Mouse (Mus musculus) frontal cortex, adult 2 months (tissue): ENCODE results near the gene Mxra7. TPM values are rescaled to one million over a fixed set of nuclear protein-coding genes. Genes with fewer than 3 reads are reported as not detected.
A peak's percentile ranks its signal among the peaks of the same experiment; 100 is the strongest.

Source experiments
- DNase-seq, 2 experiments: peaks; one replicate each; pipeline ENCODE4 v3.0.0; 2022; ENCODE audit warnings: low spot score in 1 of 2; ENCODE audit errors: extremely low spot score in 1 of 2
- polyA plus RNA-seq: library from polyadenylated mRNA; depleted of rRNA; stranded (reverse); fragments of >200 nt; gene quantifications from 2 replicates; pipeline ENCODE4 v1.2.3, GENCODE M21; 2012

Gene Mxra7
- polyA plus RNA-seq, 1 experiment, result 13.1 TPM

DNA sequence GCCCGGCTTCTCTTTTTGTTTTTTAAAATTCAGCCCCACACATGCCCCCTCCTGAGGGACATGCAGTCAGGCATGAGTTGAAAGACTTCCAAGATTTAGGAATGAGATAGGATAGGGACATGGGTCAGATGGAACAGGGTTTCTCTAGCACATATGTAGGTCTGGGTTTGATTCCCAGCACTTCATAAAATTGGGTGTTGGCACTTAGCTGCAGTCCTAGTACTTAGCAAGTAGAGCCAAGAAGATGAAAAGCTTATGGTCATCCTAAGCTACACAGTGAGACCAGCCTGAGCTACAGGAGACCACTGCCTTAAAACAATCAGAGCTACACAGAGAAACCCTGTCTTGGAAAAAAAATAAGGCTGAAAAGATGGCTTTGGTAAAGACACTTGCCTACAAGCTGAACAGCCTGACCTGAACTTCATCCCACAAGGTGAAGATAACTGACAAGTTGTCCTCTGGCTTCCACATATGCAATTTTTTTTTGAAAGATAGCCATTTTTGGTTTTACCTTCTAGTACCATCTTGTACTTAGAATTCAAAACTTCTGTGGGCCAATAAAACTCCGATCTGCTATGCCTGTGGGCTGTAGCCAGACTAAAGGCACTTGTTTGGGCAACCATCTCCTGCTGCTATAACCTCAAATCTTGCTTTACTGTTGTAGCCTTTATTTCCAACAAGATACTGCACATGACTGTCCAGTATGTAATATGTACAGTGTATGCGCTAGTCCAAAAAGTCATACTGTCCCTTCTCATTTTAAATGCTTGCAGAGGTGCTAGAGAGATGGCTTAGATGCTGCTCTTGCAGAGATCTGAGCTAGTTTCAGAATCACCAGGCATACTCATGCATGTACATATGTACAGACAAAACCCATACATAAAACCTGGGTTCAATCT is 19.6 kb upstream of the Mxra7 start:
- no peak for DNase-seq

DNA sequence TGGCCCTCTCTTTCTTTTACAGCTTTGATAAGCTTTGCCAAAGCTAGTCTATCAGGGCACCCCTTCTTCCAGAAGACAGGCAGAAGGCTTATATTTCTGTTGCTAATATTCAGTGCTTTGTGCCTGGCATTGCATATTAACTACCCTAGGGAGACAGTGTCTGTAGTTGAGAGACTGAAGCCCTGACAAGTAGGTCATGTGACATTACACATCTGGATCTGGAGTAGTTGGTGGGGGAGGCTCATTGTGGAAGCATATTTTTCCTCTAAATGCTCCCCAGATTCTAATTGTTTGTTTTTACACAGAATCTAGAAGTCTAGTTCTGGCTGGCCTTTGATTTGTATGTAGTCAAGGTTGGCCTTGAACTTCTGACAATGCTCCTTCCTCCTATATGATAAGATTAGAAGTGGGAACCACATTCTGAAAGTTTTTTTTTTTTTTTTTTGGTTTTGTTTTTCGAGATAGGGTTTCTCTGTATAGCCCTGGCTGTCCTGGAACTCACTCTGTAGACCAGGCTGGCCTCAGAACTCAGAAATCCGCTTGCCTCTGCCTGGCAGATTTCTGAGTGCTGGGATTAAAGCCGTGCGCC is 18.8 kb upstream of the Mxra7 start:
- DNase-seq, result no peak

DNA sequence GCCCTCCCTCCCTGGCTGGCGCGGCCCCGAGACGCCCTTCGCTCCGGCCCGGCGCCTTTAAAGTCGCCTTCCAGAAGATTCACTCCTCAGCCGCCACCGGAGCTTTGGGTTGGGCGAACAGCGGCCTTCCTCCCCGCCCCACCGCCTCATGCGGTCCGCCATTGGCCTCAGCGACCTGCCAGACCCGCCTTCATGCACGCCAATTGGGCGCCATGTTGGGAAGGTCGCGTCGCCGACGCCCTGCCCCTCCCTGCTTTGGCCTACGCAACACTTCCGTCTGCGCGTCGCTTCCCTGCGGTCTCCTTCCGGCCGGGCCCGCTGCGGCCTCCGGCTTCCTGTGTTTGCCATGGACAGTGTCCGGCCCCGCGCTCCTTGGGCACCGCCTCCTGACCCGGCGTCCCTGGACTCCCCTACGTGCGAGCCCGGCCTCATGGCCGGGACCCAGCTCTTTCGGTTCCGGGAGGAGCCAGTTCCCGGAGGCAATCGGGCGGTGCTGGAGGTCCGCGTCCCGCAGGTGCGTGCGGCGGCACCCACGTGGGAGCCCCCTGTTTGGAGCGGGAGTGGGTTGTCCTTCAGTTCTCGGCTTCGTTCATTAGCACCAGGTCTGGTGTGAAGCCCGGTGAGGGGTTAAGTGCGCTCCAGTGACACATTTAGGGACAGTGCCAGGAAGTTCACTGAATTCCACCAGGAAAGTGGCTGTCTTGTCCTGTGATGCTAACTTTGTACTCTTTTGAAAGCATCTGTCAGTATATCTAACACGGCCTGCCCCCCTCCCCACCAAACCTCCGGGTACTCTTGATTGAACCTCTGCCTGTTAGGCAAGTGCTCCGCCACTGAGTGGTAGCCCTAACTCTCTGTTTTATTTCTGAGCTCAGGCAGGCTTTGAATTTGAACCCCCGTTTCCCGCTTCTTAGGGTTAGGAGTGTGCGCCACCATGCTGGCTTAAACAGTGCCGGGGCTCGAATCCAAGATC is 15.7 kb upstream of the Mxra7 start, which contains the start of the genes Mettl23 and Jmjd6:
Gene Mettl23 (plus strand): TSS at position 18 of the 973 bp plus-strand sequence.
Gene Jmjd6 (minus strand): TSS at position 189 of the 973 bp plus-strand sequence.
- peak; percentile 96 to 97 for DNase-seq

DNA sequence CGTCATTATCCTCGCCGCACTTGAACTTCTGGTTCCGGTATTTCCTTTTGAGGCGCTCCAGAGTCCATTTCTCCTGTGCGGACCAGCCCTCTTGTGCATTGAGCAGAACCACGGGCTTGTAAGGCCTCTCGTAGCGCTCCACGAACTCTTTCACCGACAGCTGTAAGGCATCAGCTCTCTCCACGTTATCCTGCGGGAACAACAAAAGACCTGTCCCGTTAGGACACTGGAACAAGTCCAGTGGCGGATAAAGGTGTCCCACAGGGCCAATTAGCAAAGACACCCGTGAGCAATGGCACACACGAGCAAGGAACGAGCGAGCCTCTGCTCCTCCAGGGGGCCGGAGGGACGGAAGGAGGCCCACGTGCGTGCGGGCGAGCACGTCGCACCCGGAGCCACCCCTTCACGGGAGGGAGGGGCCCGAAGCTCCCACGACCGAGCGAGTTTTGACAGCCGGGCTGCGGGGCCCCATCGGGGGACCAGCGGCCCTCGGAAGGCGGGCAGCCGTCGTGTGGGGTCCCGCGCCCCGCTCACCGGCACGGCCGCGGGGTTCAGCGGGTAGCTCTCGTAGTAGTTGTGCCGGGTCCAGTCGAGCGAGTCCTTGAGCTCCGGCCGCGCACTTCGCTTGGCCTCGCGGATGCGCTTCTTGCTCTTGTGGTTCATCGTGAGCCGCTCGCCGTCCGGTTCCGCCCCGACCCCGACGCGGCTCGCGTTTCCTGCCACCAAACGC is 14.8 kb upstream of the Mxra7 start:
- peak in 1 of 2 experiments; percentile 66 for DNase-seq

DNA sequence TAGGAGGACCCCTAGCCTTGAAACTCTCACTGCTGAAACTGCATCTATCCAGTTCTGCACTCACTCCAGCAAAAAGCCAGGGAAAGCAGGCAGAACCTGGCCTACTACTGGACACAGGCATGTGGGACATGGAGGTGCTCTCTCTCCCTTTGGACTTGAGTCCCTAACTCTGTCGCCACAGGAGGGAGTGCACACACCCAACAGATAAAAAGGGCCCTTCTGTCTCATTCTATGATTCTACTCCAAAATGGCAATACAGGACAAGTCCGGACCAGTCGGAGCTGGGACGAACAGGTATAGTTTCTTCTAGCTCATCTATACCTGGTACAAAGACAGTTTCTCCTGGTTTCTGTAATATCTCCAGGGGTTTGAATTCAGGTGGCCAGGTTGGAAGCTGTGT is 12.9 kb upstream of the Mxra7 start:
- no peak for DNase-seq

- DNase-seq, result no peak
These were observed 11.8 kb upstream of the Mxra7 start for GRCm38 (mm10) chr11:116839601-116840000.

GRCm38 (mm10) chr11:116838936-116839335 is 11.1 kb upstream of the Mxra7 start:
- no peak for DNase-seq

GRCm38 (mm10) chr11:116837441-116837840 is 9.6 kb upstream of the Mxra7 start:
- DNase-seq, result no peak

DNA sequence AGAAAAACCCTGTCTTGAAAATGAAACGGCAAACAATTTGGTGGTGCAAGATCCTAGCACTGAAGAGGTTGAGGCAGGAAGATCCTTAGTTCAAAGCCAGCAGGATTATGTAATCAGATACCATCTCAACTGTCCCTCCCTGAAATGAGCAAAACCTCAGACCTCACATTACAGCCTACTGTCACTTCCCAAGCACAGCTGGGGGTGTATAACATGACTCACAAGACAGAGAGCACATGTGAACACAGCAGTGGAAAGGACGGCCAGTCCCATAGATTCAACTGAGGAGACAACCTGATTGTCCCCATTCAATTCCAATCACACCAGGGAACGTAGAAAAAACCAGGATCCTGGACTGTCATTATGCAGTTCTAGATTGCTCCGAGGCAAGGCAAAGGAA is 8.4 kb upstream of the Mxra7 start:
- DNase-seq, result no peak

- DNase-seq, result no peak
These were observed 7.1 kb upstream of the Mxra7 start for GRCm38 (mm10) chr11:116834954-116835353.

DNA sequence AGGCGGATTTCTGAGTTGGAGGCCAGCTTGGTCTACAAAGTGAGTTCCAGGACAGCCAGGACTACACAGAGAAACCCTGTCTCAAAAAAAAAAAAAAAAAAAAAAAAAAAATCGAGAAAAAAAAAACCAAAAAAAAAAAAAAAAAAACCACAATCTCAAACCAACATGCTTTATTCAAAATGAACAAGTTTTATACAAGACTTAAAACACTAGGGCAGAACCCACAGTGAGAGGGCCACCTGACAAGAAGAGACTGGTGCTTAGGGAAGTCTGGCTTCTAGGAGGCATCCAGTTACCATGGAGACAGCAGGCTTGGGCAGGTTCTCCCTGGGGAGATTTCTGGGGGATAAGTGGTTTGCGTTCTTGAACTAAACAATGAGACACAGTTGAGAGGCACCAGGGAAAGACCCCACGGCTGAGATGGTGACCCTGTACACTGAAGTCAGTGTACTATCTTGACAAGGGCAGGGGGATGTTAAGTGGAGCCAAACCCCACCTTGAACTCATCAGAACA is 4.4 kb upstream of the Mxra7 start:
- DNase-seq, result no peak

DNA sequence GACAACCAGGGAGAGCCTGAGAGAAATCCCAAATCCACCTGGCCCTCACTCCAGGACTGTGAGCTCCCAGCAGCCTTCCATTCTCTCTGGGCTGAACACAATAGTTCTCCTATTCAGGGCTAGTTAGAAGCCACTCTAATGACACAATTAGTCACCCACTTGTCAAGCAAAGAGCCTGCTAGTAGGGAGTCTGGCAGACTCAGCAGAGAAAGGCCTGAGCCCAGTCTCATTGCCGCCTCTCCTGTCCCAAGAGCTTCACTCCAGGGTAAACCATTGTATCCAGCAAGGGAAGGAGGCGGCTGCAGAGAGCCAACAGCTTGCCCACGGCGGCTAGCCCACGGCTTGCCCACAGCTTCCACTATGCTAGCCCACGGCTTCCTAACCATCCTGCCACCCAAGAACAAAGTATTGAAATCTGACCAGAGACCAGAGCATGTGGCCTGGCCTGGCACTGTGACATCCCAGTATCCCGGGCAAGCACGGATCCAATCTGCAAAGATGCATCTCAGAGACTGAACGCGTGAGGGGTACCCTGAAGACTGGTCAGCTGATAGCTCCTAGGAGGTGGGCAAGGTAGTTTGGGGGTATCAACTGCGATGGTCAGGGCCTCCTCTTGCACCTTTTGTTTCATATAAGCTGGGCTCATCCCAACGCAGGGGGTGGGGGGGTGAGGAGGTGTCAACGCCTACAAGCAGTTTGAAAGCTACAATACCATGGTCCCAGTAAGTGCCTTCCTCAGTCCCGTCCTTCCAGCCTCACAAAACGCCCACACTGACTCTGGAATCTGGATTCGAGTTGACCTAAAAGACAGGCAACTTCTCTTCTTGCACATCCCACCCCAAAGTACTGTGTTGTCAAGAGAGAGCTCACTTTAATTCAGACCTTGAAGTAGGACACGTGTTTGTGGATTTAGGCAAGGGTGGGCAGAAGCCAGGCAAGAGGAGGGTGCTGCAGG is 1.0 kb downstream of the Mxra7 start:
- no peak for DNase-seq

- DNase-seq, result no peak
These were observed 2.6 kb downstream of the Mxra7 start for GRCm38 (mm10) chr11:116825230-116825629.

DNA sequence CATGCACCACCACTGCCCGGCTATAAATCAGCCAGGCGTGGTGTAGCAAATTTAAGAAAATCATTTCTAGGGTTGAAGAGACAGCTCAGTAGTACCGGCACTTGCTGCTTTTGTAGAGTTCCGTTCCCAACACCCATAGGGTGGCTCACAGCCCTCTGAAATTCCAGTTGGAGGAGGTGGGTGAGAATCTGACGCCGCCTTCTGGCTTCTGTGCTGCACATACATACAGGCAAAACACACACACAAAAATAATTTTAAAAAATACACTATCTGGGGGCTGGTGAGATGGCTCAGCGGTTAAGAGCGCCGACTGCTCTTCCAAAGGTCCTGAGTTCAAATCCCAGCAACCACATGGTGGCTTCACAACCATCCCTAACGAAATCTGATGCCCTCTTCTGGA is 4.0 kb downstream of the Mxra7 start:
- DNase-seq, result peak in 1 of 2 experiments; percentile 59

DNA sequence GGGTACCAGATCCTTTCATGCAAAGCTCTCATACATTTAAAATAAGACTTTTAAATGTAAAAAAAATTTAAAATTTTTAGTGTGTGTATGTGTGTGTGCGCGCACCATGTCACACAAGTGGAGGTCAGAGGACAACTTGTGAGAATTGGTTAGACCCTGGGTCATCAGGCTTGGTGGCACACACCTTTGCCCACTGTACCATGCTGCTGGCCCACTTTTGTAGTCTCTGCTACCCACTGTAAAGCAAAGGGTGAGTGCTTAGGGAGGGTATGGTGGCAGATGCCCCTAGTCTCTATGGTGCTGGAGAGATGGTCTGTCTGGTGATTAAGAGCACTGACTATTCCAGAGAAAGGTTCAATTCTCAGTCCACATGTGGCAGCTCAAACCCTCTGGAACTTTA is 4.6 kb downstream of the Mxra7 start:
- no peak for DNase-seq

GRCm38 (mm10) chr11:116822626-116823025 is 5.2 kb downstream of the Mxra7 start:
- peak in 1 of 2 experiments; percentile 57 for DNase-seq

DNA sequence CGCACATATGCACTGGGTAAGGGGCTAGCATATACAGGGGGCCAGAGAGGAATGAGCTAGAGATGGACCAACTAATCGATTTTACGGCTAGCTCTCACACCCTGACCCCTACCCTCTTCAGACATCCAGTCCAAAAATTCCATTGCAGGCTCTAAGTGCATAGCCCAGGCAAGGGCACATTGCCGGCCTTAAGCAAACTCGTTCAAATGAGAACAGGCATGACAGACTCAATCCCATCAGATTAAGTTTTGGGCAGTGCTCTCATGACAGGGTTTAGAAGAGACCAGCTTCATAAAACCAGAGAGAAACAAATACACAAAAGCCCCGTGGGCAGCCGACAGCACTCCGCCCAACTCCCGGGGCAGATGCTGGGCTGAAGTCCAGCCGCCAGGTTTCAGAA is 5.6 kb downstream of the Mxra7 start:
- no peak for DNase-seq

- no peak for DNase-seq
These were observed 6.5 kb downstream of the Mxra7 start for GRCm38 (mm10) chr11:116821057-116821940.
